Mouse (Mus musculus): Measurements from ENCODE around the gene BC052040. TPM values are rescaled to one million over a fixed set of nuclear protein-coding genes. Genes with fewer than 3 reads are reported as not detected.

The BC052040 gene
- polyA plus RNA-seq, 1 experiment from 2014 or later: 22.3 TPM

- Histone ChIP-seq H3K27me3 (ENCODE audit: control insufficient read depth, insufficient read depth, low read length) (no peaks in the 10 kb centered on the region), H3K27ac (ENCODE audit: low read depth, low read length) (no peak overlapping the region), H3K9me3 (ENCODE audit: control insufficient read depth, low read length) (no peaks in the 10 kb centered on the region), H3K4me3 (ENCODE audit: low read depth, low read length) (no peak overlapping the region), H3K4me2 (ENCODE audit: low read depth, low read length, severe bottlenecking) (no peak overlapping the region), H3K4me1 (replicated peaks; ENCODE audit: control insufficient read depth, insufficient read depth, low read length) (no peaks in the 10 kb centered on the region), H3K36me3 (ENCODE audit: control insufficient read depth, insufficient read depth, low read length) (no peaks in the 10 kb centered on the region), H3K9ac (ENCODE audit: low read length) (no peak overlapping the region)
- ATAC-seq (replicated peaks; ENCODE audit: low FRiP score) (no peak), DNase-seq (ENCODE audit: low spot score) (no peak)
- 77% methylated on average over 6 of the region's 6 CpGs for WGBS
Observed at GRCm38 (mm10) chr2:115563436-115564093, 18.0 kb upstream of the BC052040 start.

GRCm38 (mm10) chr2:115571996-115572395 is 9.5 kb upstream of the BC052040 start:
- ATAC-seq (replicated peaks; ENCODE audit: low FRiP score): no peak
- H3K4me1 ChIP-seq (replicated peaks; ENCODE audit: control insufficient read depth, insufficient read depth, low read length): no peaks in the 10 kb centered on the region
- no peaks in the 10 kb centered on the region for H3K36me3 ChIP-seq (ENCODE audit: control insufficient read depth, insufficient read depth, low read length)
- H3K27ac ChIP-seq (ENCODE audit: low read depth, low read length): no peak overlapping the region
- no peak overlapping the region for H3K4me2 ChIP-seq (ENCODE audit: low read depth, low read length, severe bottlenecking)
- no peaks in the 10 kb centered on the region for H3K9me3 ChIP-seq (ENCODE audit: control insufficient read depth, low read length)
- H3K4me3 ChIP-seq (ENCODE audit: low read depth, low read length): no peak overlapping the region
- no peaks in the 10 kb centered on the region for H3K27me3 ChIP-seq (ENCODE audit: control insufficient read depth, insufficient read depth, low read length)
- H3K9ac ChIP-seq (ENCODE audit: low read length): no peak overlapping the region
- no peak for DNase-seq (ENCODE audit: low spot score)
- 92% methylated on average over 1 of the region's 1 CpGs for WGBS

DNA sequence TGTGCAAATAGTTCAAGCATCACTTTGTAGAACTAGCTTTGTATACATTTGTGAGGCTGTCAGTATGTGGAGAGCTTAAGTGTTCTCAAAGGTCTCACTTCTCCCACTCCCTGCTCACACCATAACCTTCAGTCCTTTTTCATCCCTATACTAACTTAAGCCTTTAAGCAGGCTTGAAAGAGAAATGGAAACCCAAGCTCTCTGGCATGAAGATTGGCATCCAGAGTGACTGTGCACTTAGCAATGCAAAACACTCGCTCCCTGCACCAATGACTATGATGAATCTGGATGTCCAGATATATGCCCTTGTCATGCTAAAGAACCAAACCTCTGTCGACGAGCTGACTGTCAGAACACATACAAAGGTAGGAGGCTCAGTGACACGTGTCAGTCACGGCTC is 6.7 kb upstream of the BC052040 start:
- Histone ChIP-seq H3K4me2 (ENCODE audit: low read depth, low read length, severe bottlenecking) (no peak overlapping the region), H3K27me3 (ENCODE audit: control insufficient read depth, insufficient read depth, low read length) (no peaks in the 10 kb centered on the region), H3K27ac (ENCODE audit: low read depth, low read length) (no peak overlapping the region), H3K9ac (ENCODE audit: low read length) (no peak overlapping the region), H3K4me3 (ENCODE audit: low read depth, low read length) (no peak overlapping the region), H3K4me1 (replicated peaks; ENCODE audit: control insufficient read depth, insufficient read depth, low read length) (no peaks in the 10 kb centered on the region; the same call in 1 of the 2 replicates), H3K9me3 (ENCODE audit: control insufficient read depth, low read length) (no peaks in the 10 kb centered on the region), H3K36me3 (ENCODE audit: control insufficient read depth, insufficient read depth, low read length) (no peaks in the 10 kb centered on the region)
- 80% methylated on average over 5 of the region's 5 CpGs for WGBS
- no peak for ATAC-seq (replicated peaks; ENCODE audit: low FRiP score)
- DNase-seq (ENCODE audit: low spot score): no peak

DNA sequence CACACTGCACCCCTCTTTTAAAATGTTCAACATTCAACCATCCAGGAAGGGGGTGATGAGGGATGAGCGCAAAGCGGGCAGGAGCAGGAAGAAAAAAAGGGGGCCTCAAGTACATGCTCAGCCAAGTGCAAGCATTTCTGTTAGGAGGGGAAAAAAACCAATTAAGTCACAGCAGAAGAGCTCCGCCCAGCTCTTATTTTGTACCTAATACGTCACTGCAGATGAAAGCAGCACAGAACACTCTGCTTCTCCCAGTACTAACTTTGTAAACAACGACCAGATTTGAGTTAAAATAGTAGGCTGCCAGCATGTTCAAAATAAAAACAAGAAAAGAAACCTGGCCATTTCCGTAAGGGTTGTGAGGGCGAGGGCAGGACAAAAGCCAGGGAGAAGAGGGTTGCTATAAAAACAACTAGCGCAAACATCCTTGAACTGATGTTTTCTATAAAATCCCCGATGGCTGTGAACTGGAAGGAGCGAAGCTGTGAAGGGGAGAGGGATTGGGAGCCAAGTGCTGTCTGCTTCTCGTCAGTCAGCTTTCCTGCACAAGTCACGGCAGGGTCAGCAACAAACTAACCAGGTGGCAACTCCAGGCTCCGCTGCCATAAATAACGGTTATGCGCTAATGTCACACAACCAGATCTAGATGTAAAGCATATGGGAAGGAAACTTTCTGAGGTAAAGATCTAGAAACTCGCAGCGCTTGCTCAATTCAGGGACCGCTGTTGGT is 2.2 kb upstream of the BC052040 start:
- H3K4me3 ChIP-seq (ENCODE audit: low read depth, low read length): peak overlapping the region; percentile 9; the same call in 1 of the 2 replicates

GRCm38 (mm10) chr2:115579976-115580375 is 1.5 kb upstream of the BC052040 start:
- Histone ChIP-seq H3K9me3 (ENCODE audit: control insufficient read depth, low read length) (no peaks in the 10 kb centered on the region), H3K4me1 (replicated peaks; ENCODE audit: control insufficient read depth, insufficient read depth, low read length) (peaks cover 1% of the 10 kb centered on the region; the same call in 1 of the 2 replicates), H3K36me3 (ENCODE audit: control insufficient read depth, insufficient read depth, low read length) (no peaks in the 10 kb centered on the region), H3K27ac (ENCODE audit: low read depth, low read length) (0 out of 2 replicates have a peak overlapping the region, but pooled peaks have one; percentile 8), H3K4me2 (ENCODE audit: low read depth, low read length, severe bottlenecking) (peak overlapping the region; percentile 41; the same call in 1 of the 2 replicates), H3K27me3 (ENCODE audit: control insufficient read depth, insufficient read depth, low read length) (no peaks in the 10 kb centered on the region), H3K9ac (ENCODE audit: low read length) (no peak overlapping the region), H3K4me3 (ENCODE audit: low read depth, low read length) (no peak overlapping the region)
- no peak for DNase-seq (ENCODE audit: low spot score)
- ATAC-seq (replicated peaks; ENCODE audit: low FRiP score): no peak
- 17% methylated on average over 6 of the region's 6 CpGs for WGBS

More for the DNA sequence above, 2.2 kb upstream of the BC052040 start:
- Histone ChIP-seq H3K36me3 (ENCODE audit: control insufficient read depth, insufficient read depth, low read length) (no peaks in the 10 kb centered on the region), H3K4me2 (ENCODE audit: low read depth, low read length, severe bottlenecking) (peak overlapping the region; percentile 41), H3K27me3 (ENCODE audit: control insufficient read depth, insufficient read depth, low read length) (no peaks in the 10 kb centered on the region), H3K9ac (ENCODE audit: low read length) (peak overlapping the region; percentile 35; the same call in 1 of the 2 replicates), H3K27ac (ENCODE audit: low read depth, low read length) (peak overlapping the region; percentile 8; the same call in 1 of the 2 replicates), H3K4me1 (replicated peaks; ENCODE audit: control insufficient read depth, insufficient read depth, low read length) (peaks cover 1% of the 10 kb centered on the region; the same call in 1 of the 2 replicates), H3K9me3 (ENCODE audit: control insufficient read depth, low read length) (no peaks in the 10 kb centered on the region)
- WGBS: 22% methylated on average over 18 of the region's 18 CpGs
- peak; percentile 49 for DNase-seq (ENCODE audit: low spot score)
- ATAC-seq (replicated peaks; ENCODE audit: low FRiP score): 0 out of 2 replicates have a peak, but pooled peaks have one; percentile 34

GRCm38 (mm10) chr2:115581989-115582608 is 583 bp downstream of the BC052040 start:
- ATAC-seq (replicated peaks; ENCODE audit: low FRiP score) (no peak), DNase-seq (ENCODE audit: low spot score) (no peak)
- peak overlapping the region; percentile 62 for H3K4me3 ChIP-seq (ENCODE audit: low read depth, low read length)
- H3K9ac ChIP-seq (ENCODE audit: low read length): peak overlapping the region; percentile 69
- 62% methylated on average over 10 of the region's 10 CpGs for WGBS
- H3K27ac ChIP-seq (ENCODE audit: low read depth, low read length): no peak overlapping the region
- no peaks in the 10 kb centered on the region for H3K27me3 ChIP-seq (ENCODE audit: control insufficient read depth, insufficient read depth, low read length)
- peak overlapping the region; percentile 55 for H3K4me2 ChIP-seq (ENCODE audit: low read depth, low read length, severe bottlenecking)
- no peaks in the 10 kb centered on the region for H3K9me3 ChIP-seq (ENCODE audit: control insufficient read depth, low read length)
- peaks cover 1% of the 10 kb centered on the region; the same call in 1 of the 2 replicates for H3K4me1 ChIP-seq (replicated peaks; ENCODE audit: control insufficient read depth, insufficient read depth, low read length)
- no peaks in the 10 kb centered on the region for H3K36me3 ChIP-seq (ENCODE audit: control insufficient read depth, insufficient read depth, low read length)

DNA sequence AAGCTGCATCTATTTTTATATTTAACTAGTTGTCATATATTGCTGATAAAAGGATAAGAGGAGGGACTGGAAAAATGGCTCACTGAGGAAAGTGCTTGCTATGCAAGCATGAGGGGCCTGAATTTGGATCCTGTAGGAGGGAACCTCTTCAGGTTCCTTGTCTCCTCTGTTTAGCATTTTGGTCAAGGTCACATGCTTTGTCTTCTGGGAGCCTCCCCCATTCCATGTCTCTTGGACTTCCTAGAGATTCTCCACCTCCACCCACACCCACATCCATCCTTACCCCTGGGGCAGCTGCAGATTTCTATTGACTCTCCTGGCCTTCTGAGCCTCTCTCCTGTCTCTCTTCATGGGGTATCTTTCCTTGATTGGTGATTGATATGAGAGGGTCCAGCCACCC is 2.3 kb downstream of the BC052040 start:
- H3K9me3 ChIP-seq (ENCODE audit: control insufficient read depth, low read length): no peaks in the 10 kb centered on the region
- peaks cover 1% of the 10 kb centered on the region; the same call in 1 of the 2 replicates for H3K4me1 ChIP-seq (replicated peaks; ENCODE audit: control insufficient read depth, insufficient read depth, low read length)
- no peak overlapping the region for H3K4me3 ChIP-seq (ENCODE audit: low read depth, low read length)
- H3K27me3 ChIP-seq (ENCODE audit: control insufficient read depth, insufficient read depth, low read length): no peaks in the 10 kb centered on the region
- no peak overlapping the region for H3K27ac ChIP-seq (ENCODE audit: low read depth, low read length)
- DNase-seq (ENCODE audit: low spot score) (no peak), ATAC-seq (replicated peaks; ENCODE audit: low FRiP score) (no peak)
- H3K36me3 ChIP-seq (ENCODE audit: control insufficient read depth, insufficient read depth, low read length): no peaks in the 10 kb centered on the region
- no peak overlapping the region for H3K9ac ChIP-seq (ENCODE audit: low read length)
- H3K4me2 ChIP-seq (ENCODE audit: low read depth, low read length, severe bottlenecking): no peak overlapping the region

DNA sequence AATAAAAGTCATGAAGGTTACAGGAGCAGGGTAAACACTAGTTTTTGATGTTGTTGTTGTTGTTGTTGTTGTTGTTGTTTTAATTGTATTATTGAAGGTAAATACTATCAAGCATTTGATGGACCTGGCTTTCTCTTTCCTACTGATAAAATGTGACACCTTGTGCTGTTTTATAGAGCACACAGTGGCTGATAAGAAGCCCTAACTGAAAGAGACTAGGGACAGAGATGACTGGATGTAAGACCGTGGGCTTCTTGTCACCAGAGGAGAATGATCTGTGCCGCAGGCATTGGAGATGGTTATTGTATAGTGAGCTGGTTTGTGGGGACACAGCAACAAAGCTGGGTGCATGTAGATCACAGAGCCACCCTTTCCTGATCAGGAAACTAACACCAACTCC is 9.1 kb downstream of the BC052040 start:
- no peak overlapping the region for H3K9ac ChIP-seq (ENCODE audit: low read length)
- 84% methylated on average over 2 of the region's 2 CpGs for WGBS
- no peaks in the 10 kb centered on the region for H3K4me1 ChIP-seq (replicated peaks; ENCODE audit: control insufficient read depth, insufficient read depth, low read length)
- H3K4me2 ChIP-seq (ENCODE audit: low read depth, low read length, severe bottlenecking): no peak overlapping the region
- no peaks in the 10 kb centered on the region for H3K36me3 ChIP-seq (ENCODE audit: control insufficient read depth, insufficient read depth, low read length)
- DNase-seq (ENCODE audit: low spot score) (no peak), ATAC-seq (replicated peaks; ENCODE audit: low FRiP score) (no peak)
- no peak overlapping the region for H3K27ac ChIP-seq (ENCODE audit: low read depth, low read length)
- H3K4me3 ChIP-seq (ENCODE audit: low read depth, low read length): no peak overlapping the region
- no peaks in the 10 kb centered on the region for H3K9me3 ChIP-seq (ENCODE audit: control insufficient read depth, low read length)
- no peaks in the 10 kb centered on the region for H3K27me3 ChIP-seq (ENCODE audit: control insufficient read depth, insufficient read depth, low read length)
